Mouse (Mus musculus) ES-E14 (cell line): ENCODE results near the gene Ptprg.

Experiments
- CHD2 ChIP-seq: IDR thresholded peaks from 2 replicates; pipeline ENCODE4 v1.6.1; 2014; ENCODE audit warnings: mild to moderate bottlenecking, low read depth, low read length, inconsistent platforms
- HCFC1 ChIP-seq: IDR thresholded peaks from 2 replicates; pipeline ENCODE4 v1.6.1; 2012; ENCODE audit warnings: low read length, inconsistent platforms, borderline replicate concordance; ENCODE audit not compliant: insufficient read depth
- MAFK ChIP-seq: IDR thresholded peaks from 2 replicates; pipeline ENCODE4 v1.6.1; 2014; ENCODE audit warnings: mild to moderate bottlenecking, low read depth, low read length, inconsistent platforms; ENCODE audit not compliant: insufficient read depth
- ZC3H11A ChIP-seq: IDR thresholded peaks from 2 replicates; pipeline ENCODE4 v1.6.1; 2012; ENCODE audit warnings: low read depth, mild to moderate bottlenecking, inconsistent platforms, low read length, borderline replicate concordance
- ZNF384 ChIP-seq: IDR thresholded peaks from 2 replicates; pipeline ENCODE4 v1.6.1; 2012; ENCODE audit warnings: low read depth, low read length, inconsistent platforms

DNA sequence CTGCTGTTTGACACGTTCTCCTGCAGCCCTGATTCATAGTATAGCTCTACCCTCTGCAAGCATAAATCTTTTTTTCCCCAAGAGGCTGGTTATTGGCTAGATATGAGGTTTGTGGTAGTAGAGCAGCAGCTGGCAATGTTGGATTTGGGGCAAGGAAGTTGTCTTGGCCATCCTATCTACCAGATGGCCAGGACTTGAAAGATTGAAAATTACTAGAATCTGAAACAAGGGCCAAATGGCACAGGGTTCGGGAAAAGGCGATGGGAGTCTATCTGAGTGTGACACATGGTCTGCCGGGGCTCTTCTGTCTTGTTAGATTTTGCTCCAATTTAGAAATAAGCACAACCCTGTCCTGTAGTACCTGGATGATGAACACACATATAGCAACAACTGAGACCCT is 531.7 kb downstream of the Ptprg start:
- TF ChIP-seq CHD2 (no peak), ZC3H11A (no peak), ZNF384 (no peak), MAFK (no peak), HCFC1 (no peak)
